Mouse (Mus musculus) kidney, postnatal 0 days (tissue): ENCODE data around the gene Lin28b. TPM values are rescaled to one million over a fixed set of nuclear protein-coding genes. Genes with fewer than 3 reads are reported as not detected.

Source experiments
- ATAC-seq: fragments of 200-750 bp; cut with Nextera tagmentation; replicated peaks from 2 replicates; pipeline ENCODE4 v1.8.0; 2017; ENCODE audit warnings: low read depth, moderate number of reproducible peaks, moderate TSS enrichment, moderate library complexity; ENCODE audit not compliant: low FRiP score
- DNase-seq: peaks from one replicate; pipeline ENCODE4 v3.0.0-alpha.2; 2016; ENCODE audit warnings: low spot score
- H3K27ac ChIP-seq: fragments of 300-500 bp; sonication (generic); 2 replicates; pipeline ENCODE4 v1.5.1; 2014; ENCODE audit warnings: mild to moderate bottlenecking
- H3K27me3 ChIP-seq: fragments of 300-500 bp; sonication (generic); 2 replicates; pipeline ENCODE4 v1.6.1; 2014; ENCODE audit warnings: low read length, mixed read lengths; ENCODE audit not compliant: insufficient read depth
- H3K36me3 ChIP-seq: fragments of 300-500 bp; sonication (generic); 2 replicates; pipeline ENCODE4 v1.6.1; 2014; ENCODE audit warnings: low read length, mixed read lengths; ENCODE audit not compliant: insufficient read depth
- H3K4me1 ChIP-seq: fragments of 300-500 bp; sonication (generic); replicated peaks from 2 replicates; pipeline ENCODE4 v1.6.1; 2014; ENCODE audit warnings: antibody characterized with exemption, low read length, mixed read lengths; ENCODE audit not compliant: insufficient read depth
- H3K4me2 ChIP-seq: fragments of 300-500 bp; sonication (generic); 2 replicates; pipeline ENCODE4 v1.6.1; 2014; ENCODE audit warnings: mild to moderate bottlenecking, low read length, moderate library complexity, mixed read lengths
- H3K4me3 ChIP-seq: fragments of 300-500 bp; sonication (generic); replicated peaks from 2 replicates; pipeline ENCODE4 v1.5.1; 2014; ENCODE audit warnings: low read depth, low read length
- H3K9ac ChIP-seq: fragments of 300-500 bp; sonication (generic); 2 replicates; pipeline ENCODE4 v1.6.1; 2014; ENCODE audit warnings: low read depth, low read length
- H3K9me3 ChIP-seq: fragments of 300-500 bp; sonication (generic); replicated peaks from 2 replicates; pipeline ENCODE4 v1.6.1; 2016; ENCODE audit warnings: low read length, inconsistent platforms, mixed read lengths
- CTCF ChIP-seq: IDR thresholded peaks from 2 replicates; pipeline ENCODE4 v1.5.1; 2016; ENCODE audit warnings: antibody characterized with exemption, low read depth, mild to moderate bottlenecking, moderate library complexity
- WGBS: fragments of 180-500 bp; shearing (Covaris S2); extraction: QIAGEN DNeasy Blood & Tissue Kit; methylation state at CpG from one replicate; pipeline ENCODE4 v1.1.7; 2014; 5-methylcytosine and 5-hydroxymethylcytosine counted together
- polyA plus RNA-seq: library from polyadenylated mRNA; unstranded; fragments of >200 nt; fragmentation: Nextera tagmentation; extraction: Ambion mirVana; gene quantifications from 2 replicates; pipeline ENCODE4 v1.2.1, GENCODE M21; 2015

Gene Lin28b
- polyA plus RNA-seq, 1 experiment from 2014 or later: 0.14 TPM

- peak; percentile 67 for DNase-seq
- no peak for TF ChIP-seq CTCF
- 52% methylated on average over 2 of the region's 2 CpGs for WGBS
- Histone ChIP-seq H3K36me3 (no peaks in the 10 kb centered on the region), H3K4me1 (peaks cover 14% of the 10 kb centered on the region; the same call in 1 of the 2 replicates), H3K4me2 (no peak overlapping the region), H3K9me3 (no peaks in the 10 kb centered on the region), H3K27ac (no peak overlapping the region), H3K9ac (no peak overlapping the region), H3K4me3 (no peak overlapping the region), H3K27me3 (peaks cover 24% of the 10 kb centered on the region)
- ATAC-seq: no peak
These were observed 3.0 kb downstream of the Lin28b start for GRCm38 (mm10) chr10:45483210-45483609.

- Histone ChIP-seq H3K4me2 (peak overlapping the region; percentile 33; the same call in 1 of the 2 replicates), H3K4me3 (no peak overlapping the region), H3K9me3 (no peaks in the 10 kb centered on the region), H3K36me3 (no peaks in the 10 kb centered on the region), H3K9ac (no peak overlapping the region), H3K27ac (no peak overlapping the region), H3K4me1 (no peaks in the 10 kb centered on the region), H3K27me3 (peaks cover 42% of the 10 kb centered on the region)
- no peak for ATAC-seq
- DNase-seq: no peak
- no peak for TF ChIP-seq CTCF
- WGBS: 1% methylated on average over 21 of the region's 21 CpGs
These were observed 12.4 kb downstream of the Lin28b start for GRCm38 (mm10) chr10:45473663-45474333.

DNA sequence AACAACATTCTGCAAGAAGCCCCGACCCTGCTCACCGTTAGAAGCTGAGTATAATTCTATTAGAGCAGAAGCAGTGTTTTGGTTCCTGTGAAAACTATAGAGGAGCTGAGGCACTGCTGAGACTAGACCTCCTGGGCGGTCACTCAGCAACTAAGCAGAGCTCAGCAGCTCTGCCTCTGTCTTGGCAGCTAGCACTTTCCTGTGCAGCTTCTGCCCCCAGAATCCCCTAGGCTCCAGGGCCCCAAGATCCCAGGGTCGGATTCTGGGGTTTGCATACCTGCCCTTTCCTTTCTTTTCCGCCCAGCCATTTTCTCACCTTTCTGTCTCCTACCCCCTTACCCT is 13.1 kb downstream of the Lin28b start:
- no peak overlapping the region for H3K4me3 ChIP-seq
- ATAC-seq: no peak
- WGBS: 7% methylated on average over 5 of the region's 5 CpGs

GRCm38 (mm10) chr10:45472431-45473142 is 13.6 kb downstream of the Lin28b start:
- 14% methylated on average over 6 of the region's 6 CpGs for WGBS

More for the DNA sequence above, 13.1 kb downstream of the Lin28b start:
- no peak overlapping the region for H3K9ac ChIP-seq
- TF ChIP-seq CTCF: no peak
- no peaks in the 10 kb centered on the region for H3K4me1 ChIP-seq
- no peak for DNase-seq
- no peaks in the 10 kb centered on the region for H3K9me3 ChIP-seq
- no peak overlapping the region for H3K27ac ChIP-seq
- no peak overlapping the region for H3K4me2 ChIP-seq
- no peaks in the 10 kb centered on the region for H3K36me3 ChIP-seq
- peaks cover 42% of the 10 kb centered on the region for H3K27me3 ChIP-seq

DNA sequence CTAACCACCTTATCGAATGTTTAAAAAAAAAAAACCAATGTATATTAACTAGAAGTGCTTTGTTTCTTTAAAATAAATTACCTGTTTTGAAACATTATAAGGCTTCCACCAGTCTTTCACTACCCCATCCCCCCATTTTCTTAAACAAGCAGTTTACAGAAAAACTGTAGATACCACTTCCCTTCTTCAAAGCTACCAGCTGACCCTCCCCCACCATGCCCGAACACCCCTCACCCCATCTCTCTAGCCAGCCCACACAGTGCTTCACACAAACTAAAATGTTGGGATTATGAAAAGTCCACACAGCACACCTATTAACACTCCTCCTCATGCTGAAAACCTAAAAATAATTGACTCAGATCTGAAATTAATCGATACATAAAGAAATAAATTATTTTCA is 14.9 kb downstream of the Lin28b start:
- H3K9me3 ChIP-seq: no peaks in the 10 kb centered on the region
- H3K9ac ChIP-seq: no peak overlapping the region
- no peak for ATAC-seq
- peaks cover 41% of the 10 kb centered on the region for H3K27me3 ChIP-seq
- WGBS: 24% methylated on average over 3 of the region's 3 CpGs
- H3K36me3 ChIP-seq: no peaks in the 10 kb centered on the region
- H3K4me2 ChIP-seq: no peak overlapping the region
- DNase-seq: no peak
- no peak overlapping the region for H3K4me3 ChIP-seq
- no peak for TF ChIP-seq CTCF
- no peaks in the 10 kb centered on the region for H3K4me1 ChIP-seq
- no peak overlapping the region for H3K27ac ChIP-seq

More at GRCm38 (mm10) chr10:45472431-45473142, 13.6 kb downstream of the Lin28b start:
- H3K4me1 ChIP-seq: no peaks in the 10 kb centered on the region
- no peak overlapping the region for H3K9ac ChIP-seq
- H3K9me3 ChIP-seq: no peaks in the 10 kb centered on the region
- no peak overlapping the region for H3K4me3 ChIP-seq
- no peak for DNase-seq
- no peak overlapping the region for H3K27ac ChIP-seq
- no peak overlapping the region for H3K4me2 ChIP-seq
- H3K27me3 ChIP-seq: peaks cover 42% of the 10 kb centered on the region
- ATAC-seq: no peak
- no peaks in the 10 kb centered on the region for H3K36me3 ChIP-seq
- TF ChIP-seq CTCF: no peak

DNA sequence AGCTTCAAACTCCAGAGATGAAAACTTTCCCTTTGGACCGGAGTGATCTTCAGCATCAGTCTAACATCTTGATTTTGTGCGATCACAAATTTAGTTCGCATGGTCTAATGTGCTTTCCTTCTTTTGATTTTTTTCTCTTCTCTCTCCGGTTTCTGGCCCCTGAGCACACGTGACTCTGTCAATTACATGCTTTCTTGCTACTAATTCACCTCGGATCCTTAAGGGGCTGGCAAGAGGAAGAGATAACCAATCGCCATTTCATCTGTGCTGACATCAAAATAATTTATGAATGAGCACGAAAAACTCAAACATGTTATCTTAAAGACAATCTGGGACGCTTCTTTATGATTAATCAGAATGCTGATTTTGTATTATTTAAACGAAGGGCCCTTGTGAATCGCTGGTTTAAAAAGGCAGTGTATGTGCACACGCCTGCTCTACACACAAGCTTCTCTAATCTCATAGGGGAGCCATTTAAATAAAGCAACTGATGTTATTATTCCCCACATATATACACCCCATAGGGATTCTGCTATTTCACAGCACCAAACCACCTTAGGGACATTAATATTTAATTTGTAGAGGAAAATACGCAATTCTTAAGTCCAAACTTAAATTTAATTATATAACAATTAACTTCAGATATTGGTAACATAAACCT is 16.0 kb downstream of the Lin28b start:
- Histone ChIP-seq H3K27me3 (peaks cover 32% of the 10 kb centered on the region), H3K4me1 (no peaks in the 10 kb centered on the region), H3K9me3 (no peaks in the 10 kb centered on the region), H3K36me3 (no peaks in the 10 kb centered on the region), H3K27ac (no peak overlapping the region), H3K4me3 (peak overlapping the region; percentile 32), H3K9ac (no peak overlapping the region), H3K4me2 (peak overlapping the region; percentile 44)
- ATAC-seq: no peak
- no peak for TF ChIP-seq CTCF
- no peak for DNase-seq
- 2% methylated on average over 13 of the region's 13 CpGs for WGBS
